11 mouse cellular contexts compared by ENCODE assay signal in genomic region chr3:82407432-82407831, GRCm38 (mm10). TPM values are rescaled to one million over a fixed set of nuclear protein-coding genes. Genes with fewer than 3 reads are reported as not detected.
A peak's percentile ranks its signal among the peaks of the same experiment; 100 is the strongest.
DNase-seq lines count a peak whose midpoint lies in the region; ATAC-seq lines count a peak whose summit lies in the region.
"Had no signal": no experiment of that assay in that cellular context is flagged by ENCODE, and none has a peak within 500 bp of the region (broad histone marks: within the 10 kb centered on the region; RNA-seq: fewer than 3 reads in every experiment).

No protein-coding gene starts in this region.

- ATAC-seq in cerebellum, adult (ENCODE audit: insufficient number of reproducible peaks, low FRiP score, low TSS enrichment), result 0 out of 2 replicates have a peak, but pooled peaks have one; percentile 38

- no peak for DNase-seq in cerebellum, adult 11 months
- DNase-seq in layer of hippocampus, adult 18-20 months (ENCODE audit: low spot score in 2 of 2), result peak; percentile 35 to 64
- no peak for DNase-seq in layer of hippocampus, postnatal 25 days (ENCODE audit: extremely low spot score in 1 of 2, low spot score in 1 of 2)
- peak; percentile 15 for DNase-seq in NIH3T3 (ENCODE audit: low read depth)
- peak; percentile 45 to 58 for DNase-seq in cerebellum, postnatal 25 days
- DNase-seq in urinary bladder, postnatal 14 days (ENCODE audit: low spot score), result no peak
- DNase-seq in retina, postnatal 1 day, result no peak
- DNase-seq: gastrocnemius, postnatal 14 days; kidney, postnatal 14 days; right cerebral cortex, postnatal 25 days had no signal

RNA-seq across cellular contexts. Expression of gene Map9, which starts 49.6 kb away (rescaled TPM):
- 10 to 100 TPM; 75.9 to 80.5 TPM for total RNA-seq in layer of hippocampus, adult 18-20 months (2021)
- total RNA-seq in layer of hippocampus, postnatal 25 days (2021), result 10 to 100 TPM; 77.5 to 85.6 TPM

Comparison
In these comparisons a context has a peak if more than half of its experiments do, and no peak if none do; other contexts are left out.
1. DNase-seq: peak in layer of hippocampus, adult 18-20 months (2 of 2), NIH3T3 (single experiment) and cerebellum, postnatal 25 days (2 of 2); none in cerebellum, adult 11 months (single experiment), layer of hippocampus, postnatal 25 days (0 of 2), urinary bladder, postnatal 14 days (single experiment) and retina, postnatal 1 day (single experiment).